Mouse (Mus musculus): Measurements from ENCODE around the gene Sorbs1. TPM values are rescaled to one million over a fixed set of nuclear protein-coding genes. Genes with fewer than 3 reads are reported as not detected.
A peak's percentile ranks its signal among the peaks of the same experiment; 100 is the strongest.

Gene Sorbs1
- total and polyA plus RNA-seq, 2 experiments from 2014 or later = 140 to 153 TPM

- 78% methylated on average over 6 of the region's 6 CpGs for WGBS
- Histone ChIP-seq H3K9ac (replicated peaks; ENCODE audit: low read depth, low read length) (no peak overlapping the region), H3K36me3 (replicated peaks; ENCODE audit: control insufficient read depth, insufficient read depth, low read length) (peaks cover 13% of the 10 kb centered on the region), H3K4me3 (ENCODE audit: low read depth, low read length) (no peak overlapping the region), H3K27me3 (ENCODE audit: control insufficient read depth, insufficient read depth, low read length) (no peaks in the 10 kb centered on the region), H3K4me2 (ENCODE audit: low read depth, low read length) (no peak overlapping the region), H3K4me1 (ENCODE audit: control insufficient read depth, insufficient read depth) (peaks cover 69% of the 10 kb centered on the region), H3K27ac (ENCODE audit: low read depth) (peak overlapping the region; percentile 83), H3K9me3 (replicated peaks; ENCODE audit: control insufficient read depth, low read length) (no peaks in the 10 kb centered on the region)
- no peak for TF ChIP-seq CTCF (IDR thresholded peaks at IDR 0.05; ENCODE audit: low read depth)
- no peak for TF ChIP-seq EP300 (IDR thresholded peaks at IDR 0.05; ENCODE audit: low read depth)
- ATAC-seq (ENCODE audit: insufficient read depth, low read depth) = no peak
- no peak for DNase-seq (ENCODE audit: low spot score)
These were observed 15.3 kb downstream of the Sorbs1 start for GRCm38 (mm10) chr19:40498162-40498725.

DNA sequence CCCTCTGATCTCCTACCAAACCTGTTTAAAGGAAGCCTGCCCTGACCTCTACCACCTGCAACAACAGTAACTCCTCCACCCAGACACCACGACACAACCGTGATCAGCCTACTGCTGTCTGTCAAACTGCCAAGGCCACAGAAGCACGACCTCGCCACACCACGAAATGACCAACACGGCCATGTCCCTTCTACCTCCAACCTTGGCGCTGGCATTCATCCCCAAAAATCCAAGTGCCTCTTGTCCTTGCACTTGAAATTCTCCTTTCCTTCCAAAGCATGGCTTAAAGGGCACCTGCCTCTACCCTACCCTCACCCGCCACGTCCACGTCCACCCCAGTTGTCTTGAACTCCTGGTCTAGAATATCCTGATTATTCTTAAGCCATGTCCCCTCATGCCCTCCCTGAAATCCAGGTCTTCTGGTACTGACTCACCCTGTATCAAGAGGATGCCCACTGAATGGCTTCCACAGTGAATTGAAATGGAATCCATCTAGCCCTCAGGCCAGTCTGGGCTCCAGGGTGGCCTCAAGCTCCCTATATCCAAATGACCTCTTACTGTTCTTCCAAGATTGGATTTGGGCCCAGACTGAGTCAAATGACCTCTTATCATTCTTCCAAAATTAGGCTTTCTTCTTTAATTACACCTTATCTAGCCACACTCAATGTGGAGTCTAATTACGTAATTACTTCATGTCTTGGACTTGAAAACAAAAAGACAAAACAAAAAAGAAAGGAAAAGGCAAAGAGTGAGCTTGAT is 16.9 kb downstream of the Sorbs1 start:
- Histone ChIP-seq H3K9me3 (replicated peaks; ENCODE audit: control insufficient read depth, low read length) (no peaks in the 10 kb centered on the region), H3K4me3 (ENCODE audit: low read depth, low read length) (no peak overlapping the region), H3K27ac (ENCODE audit: low read depth) (peak overlapping the region; percentile 65), H3K4me2 (ENCODE audit: low read depth, low read length) (no peak overlapping the region), H3K36me3 (replicated peaks; ENCODE audit: control insufficient read depth, insufficient read depth, low read length) (peaks cover 12% of the 10 kb centered on the region), H3K4me1 (ENCODE audit: control insufficient read depth, insufficient read depth) (peaks cover 77% of the 10 kb centered on the region), H3K27me3 (ENCODE audit: control insufficient read depth, insufficient read depth, low read length) (no peaks in the 10 kb centered on the region), H3K9ac (replicated peaks; ENCODE audit: low read depth, low read length) (no peak overlapping the region)
- TF ChIP-seq CTCF (IDR thresholded peaks at IDR 0.05; ENCODE audit: low read depth) (no peak), EP300 (IDR thresholded peaks at IDR 0.05; ENCODE audit: low read depth) (0 out of 2 replicates have a peak, but pooled peaks have one; percentile 40)
- ATAC-seq (ENCODE audit: insufficient read depth, low read depth) (no peak), DNase-seq (ENCODE audit: low spot score) (no peak)
- 77% methylated on average over 11 of the region's 11 CpGs for WGBS

DNA sequence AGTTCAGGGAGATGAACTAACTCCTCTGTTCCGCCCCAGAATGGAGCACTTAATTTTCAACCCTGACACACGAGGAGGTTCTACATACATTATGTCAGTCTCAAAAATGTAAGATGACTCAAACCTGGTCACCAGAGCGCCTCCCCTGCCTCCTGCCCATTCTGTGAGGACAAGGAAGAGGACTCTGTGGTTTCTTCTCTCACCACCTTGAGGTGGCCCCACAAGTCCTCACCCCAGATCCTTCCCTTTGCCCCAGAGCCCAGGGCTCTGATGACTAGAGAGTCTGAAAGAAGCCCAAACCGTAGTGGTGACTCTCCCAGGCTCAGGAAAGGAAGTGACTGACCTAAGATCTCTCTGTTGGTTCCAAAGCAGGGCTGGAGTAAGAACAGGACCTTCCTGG is 17.5 kb downstream of the Sorbs1 start:
- Histone ChIP-seq H3K9ac (replicated peaks; ENCODE audit: low read depth, low read length) (no peak overlapping the region), H3K27me3 (ENCODE audit: control insufficient read depth, insufficient read depth, low read length) (no peaks in the 10 kb centered on the region), H3K4me1 (ENCODE audit: control insufficient read depth, insufficient read depth) (peaks cover 84% of the 10 kb centered on the region), H3K4me2 (ENCODE audit: low read depth, low read length) (no peak overlapping the region), H3K4me3 (ENCODE audit: low read depth, low read length) (no peak overlapping the region), H3K27ac (ENCODE audit: low read depth) (peak overlapping the region; percentile 65), H3K36me3 (replicated peaks; ENCODE audit: control insufficient read depth, insufficient read depth, low read length) (peaks cover 5% of the 10 kb centered on the region), H3K9me3 (replicated peaks; ENCODE audit: control insufficient read depth, low read length) (no peaks in the 10 kb centered on the region)
- DNase-seq (ENCODE audit: low spot score) (no peak), ATAC-seq (ENCODE audit: insufficient read depth, low read depth) (no peak)
- TF ChIP-seq EP300 (IDR thresholded peaks at IDR 0.05; ENCODE audit: low read depth) (no peak), CTCF (IDR thresholded peaks at IDR 0.05; ENCODE audit: low read depth) (no peak)
- WGBS = 77% methylated on average over 4 of the region's 4 CpGs

- no peak for TF ChIP-seq EP300 (IDR thresholded peaks at IDR 0.05; ENCODE audit: low read depth)
- TF ChIP-seq CTCF (IDR thresholded peaks at IDR 0.05; ENCODE audit: low read depth) = no peak
- 37% methylated on average over 9 of the region's 9 CpGs for WGBS
These were observed 20.7 kb downstream of the Sorbs1 start for GRCm38 (mm10) chr19:40492902-40493301.

GRCm38 (mm10) chr19:40491442-40491841 is 22.1 kb downstream of the Sorbs1 start:
- H3K9me3 ChIP-seq (replicated peaks; ENCODE audit: control insufficient read depth, low read length) = no peaks in the 10 kb centered on the region
- H3K36me3 ChIP-seq (replicated peaks; ENCODE audit: control insufficient read depth, insufficient read depth, low read length) = no peaks in the 10 kb centered on the region
- no peak for TF ChIP-seq EP300 (IDR thresholded peaks at IDR 0.05; ENCODE audit: low read depth)
- DNase-seq (ENCODE audit: low spot score) = no peak
- no peak overlapping the region for H3K9ac ChIP-seq (replicated peaks; ENCODE audit: low read depth, low read length)
- no peak for ATAC-seq (ENCODE audit: insufficient read depth, low read depth)
- peaks cover 98% of the 10 kb centered on the region for H3K4me1 ChIP-seq (ENCODE audit: control insufficient read depth, insufficient read depth)
- H3K4me3 ChIP-seq (ENCODE audit: low read depth, low read length) = no peak overlapping the region
- no peaks in the 10 kb centered on the region for H3K27me3 ChIP-seq (ENCODE audit: control insufficient read depth, insufficient read depth, low read length)
- no peak overlapping the region for H3K4me2 ChIP-seq (ENCODE audit: low read depth, low read length)
- WGBS = 92% methylated on average over 2 of the region's 2 CpGs
- peak overlapping the region; percentile 79 for H3K27ac ChIP-seq (ENCODE audit: low read depth)

More at GRCm38 (mm10) chr19:40492902-40493301, 20.7 kb downstream of the Sorbs1 start:
- Histone ChIP-seq H3K27me3 (ENCODE audit: control insufficient read depth, insufficient read depth, low read length) (no peaks in the 10 kb centered on the region), H3K4me1 (ENCODE audit: control insufficient read depth, insufficient read depth) (peaks cover 98% of the 10 kb centered on the region), H3K4me3 (ENCODE audit: low read depth, low read length) (no peak overlapping the region), H3K36me3 (replicated peaks; ENCODE audit: control insufficient read depth, insufficient read depth, low read length) (no peaks in the 10 kb centered on the region; the same call in 1 of the 2 replicates), H3K4me2 (ENCODE audit: low read depth, low read length) (no peak overlapping the region), H3K9me3 (replicated peaks; ENCODE audit: control insufficient read depth, low read length) (no peaks in the 10 kb centered on the region), H3K9ac (replicated peaks; ENCODE audit: low read depth, low read length) (no peak overlapping the region), H3K27ac (ENCODE audit: low read depth) (peak overlapping the region; percentile 79; the same call in 1 of the 2 replicates)
- ATAC-seq (ENCODE audit: insufficient read depth, low read depth) (no peak), DNase-seq (ENCODE audit: low spot score) (no peak)
